Mouse (Mus musculus): ENCODE data around the gene Spon2.

GRCm38 (mm10) chr5:33234391-33235031 lies 16.3 kb upstream of the Spon2 start:
- TF ChIP-seq CTCF (IDR thresholded peaks at IDR 0.05; ENCODE audit: low read depth), result no peak
- peak; percentile 44; the same call in 1 of the 2 replicates for TF ChIP-seq EP300 (IDR thresholded peaks at IDR 0.05; ENCODE audit: low read depth)

Data from heart, postnatal 0 days (tissue).